ENCODE assay signal across 8 mouse cellular contexts in the genomic region with DNA sequence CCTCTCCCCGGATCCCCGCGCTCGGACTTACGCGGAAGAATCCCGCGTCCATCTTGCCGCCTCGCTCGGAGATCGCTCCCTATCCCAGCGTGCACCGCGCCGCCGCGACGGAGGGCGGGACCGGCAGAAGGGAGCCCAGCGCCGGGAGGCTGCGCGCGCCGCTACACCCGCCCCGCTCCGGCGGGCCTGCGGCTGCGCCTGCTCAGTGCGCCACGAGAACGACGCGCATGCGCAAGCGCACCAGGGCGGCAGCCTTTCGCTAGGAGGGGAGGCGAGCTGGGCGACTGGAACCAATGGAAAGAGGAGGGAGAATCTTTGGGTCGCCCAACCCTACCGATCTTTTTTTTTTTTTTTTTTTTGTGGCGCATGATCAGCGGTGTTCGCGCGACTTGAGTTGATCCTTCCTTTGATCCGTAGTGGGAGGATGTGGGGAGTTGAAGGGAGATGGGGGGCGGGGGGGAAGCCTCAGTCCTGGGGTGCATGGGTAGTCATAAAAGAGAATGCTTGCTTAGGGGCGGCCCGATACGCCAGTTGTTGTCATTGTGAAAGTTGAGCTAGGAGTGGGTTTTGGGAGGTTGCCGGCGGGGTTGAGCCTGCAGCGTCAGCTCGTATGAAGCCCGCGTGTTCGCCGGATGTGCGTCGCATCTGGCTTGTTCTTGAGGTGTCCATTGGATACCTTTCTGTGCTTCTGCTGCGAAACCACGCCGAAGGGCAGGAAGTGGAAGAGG. TPM values are rescaled to one million over a fixed set of nuclear protein-coding genes. Genes with fewer than 3 reads are reported as not detected.
DNase-seq lines count a peak whose midpoint lies in the region; ATAC-seq lines count a peak whose summit lies in the region.

Srrm1 (minus strand) TSS at position 256 of the 728 bp plus-strand sequence.

- peaks cover 5 to 14% of the 10 kb centered on the region in 2 experiments for H3K4me1 ChIP-seq in heart, embryonic 14.5 days (ENCODE audit: control insufficient read depth in 2 of 2, insufficient read depth in 2 of 2, low read length in 2 of 2)
- peaks cover 55% of the 10 kb centered on the region for H3K4me1 ChIP-seq in liver, embryonic 13.5 days (replicated peaks)
- peaks cover 13% of the 10 kb centered on the region for H3K4me1 ChIP-seq in stomach, embryonic 16.5 days (ENCODE audit: control insufficient read depth, insufficient read depth, low read length)

- peak within 1 kb of the TSS; percentile 94 for H3K4me2 ChIP-seq in heart, embryonic 14.5 days (ENCODE audit: low read length)
- peak within 1 kb of the TSS; percentile 94 for H3K4me2 ChIP-seq in liver, embryonic 13.5 days
- peak within 1 kb of the TSS; percentile 79 for H3K4me2 ChIP-seq in stomach, embryonic 16.5 days (ENCODE audit: low read depth, low read length)

- peak within 1 kb of the TSS; percentile 80 to 97 for H3K4me3 ChIP-seq in heart, embryonic 14.5 days (ENCODE audit: control insufficient read depth in 1 of 2, insufficient read depth in 1 of 2, low read depth in 1 of 2, low read length in 2 of 2)
- H3K4me3 ChIP-seq in liver, embryonic 13.5 days (replicated peaks), result peak within 1 kb of the TSS; percentile 88
- peak within 1 kb of the TSS; percentile 72 for H3K4me3 ChIP-seq in stomach, embryonic 16.5 days (replicated peaks; ENCODE audit: low read length)

- peak within 1 kb of the TSS; percentile 92 to 98 for H3K27ac ChIP-seq in heart, embryonic 14.5 days (replicated peaks in 1 of 2; ENCODE audit: control insufficient read depth in 1 of 2, insufficient read depth in 1 of 2, low read depth in 2 of 2, low read length in 2 of 2)
- H3K27ac ChIP-seq in liver, embryonic 13.5 days, result peak within 1 kb of the TSS; percentile 99
- peak within 1 kb of the TSS; percentile 99 for H3K27ac ChIP-seq in stomach, embryonic 16.5 days (ENCODE audit: low read length)

- no peaks in the 10 kb centered on the region for H3K27me3 ChIP-seq in heart, embryonic 14.5 days (ENCODE audit: control insufficient read depth, insufficient read depth, low read length)
- no peaks in the 10 kb centered on the region for H3K27me3 ChIP-seq in liver, embryonic 13.5 days
- no peaks in the 10 kb centered on the region for H3K27me3 ChIP-seq in stomach, embryonic 16.5 days (ENCODE audit: control insufficient read depth, insufficient read depth, low read length)

- under 1% methylated on average over 69 of the region's 69 CpGs for WGBS in heart, embryonic 14.5 days
- under 1% methylated on average over 69 of the region's 69 CpGs for WGBS in liver, embryonic 13.5 days (ENCODE audit: insufficient replicate concordance)
- under 1% methylated on average over 64 of the region's 69 CpGs for WGBS in stomach, embryonic 16.5 days

- no peaks in the 10 kb centered on the region for H3K9me3 ChIP-seq in heart, embryonic 14.5 days (ENCODE audit: control insufficient read depth, low read length)
- H3K9me3 ChIP-seq in liver, embryonic 13.5 days (replicated peaks), result no peaks in the 10 kb centered on the region
- H3K9me3 ChIP-seq in stomach, embryonic 16.5 days (replicated peaks; ENCODE audit: control insufficient read depth, low read length), result no peaks in the 10 kb centered on the region

- peak; percentile 96 for DNase-seq in c-Kit-negative CD71-positive TER-119-positive erythroid progenitor cells, embryonic 14.5 days (ENCODE audit: low read depth, low spot score)
- peak; percentile 97 for DNase-seq in fibroblast of lung, adult 2 months (ENCODE audit: low read depth)
- DNase-seq in kidney, postnatal 14 days, result peak; percentile 100
- DNase-seq in liver, embryonic 13.5 days, result peak; percentile 99
- peak; percentile 99 for DNase-seq in neural tube, embryonic 10.5 days (ENCODE audit: extremely low spot score, low spot score)

- peak; percentile 73 for ATAC-seq in CD4-positive, CD25-positive, alpha-beta regulatory T cell, adult 4 months
- ATAC-seq in heart, embryonic 14.5 days (ENCODE audit: insufficient number of reproducible peaks, insufficient read depth, low FRiP score, low read depth), result peak; percentile 93
- peak; percentile 90 for ATAC-seq in liver, embryonic 13.5 days (ENCODE audit: low read depth)
- peak; percentile 96 for ATAC-seq in stomach, embryonic 16.5 days (ENCODE audit: insufficient read depth, low FRiP score)

- peaks cover 10% of the 10 kb centered on the region; the same call in 1 of the 2 replicates for H3K36me3 ChIP-seq in heart, embryonic 14.5 days (ENCODE audit: control insufficient read depth, insufficient read depth, low read length)
- H3K36me3 ChIP-seq in liver, embryonic 13.5 days, result peaks cover 30% of the 10 kb centered on the region
- H3K36me3 ChIP-seq in stomach, embryonic 16.5 days (ENCODE audit: control insufficient read depth, insufficient read depth, low read length), result no peaks in the 10 kb centered on the region

- peak within 1 kb of the TSS; percentile 99 for H3K9ac ChIP-seq in heart, embryonic 14.5 days (ENCODE audit: low read length)
- H3K9ac ChIP-seq in liver, embryonic 13.5 days, result peak within 1 kb of the TSS; percentile 98
- H3K9ac ChIP-seq in stomach, embryonic 16.5 days (ENCODE audit: low read length), result peak within 1 kb of the TSS; percentile 98

RNA-seq across cellular contexts. Expression of gene Srrm1, which starts in this region (rescaled TPM):
- polyA plus RNA-seq in CD4-positive, CD25-positive, alpha-beta regulatory T cell, adult 4 months (2017; shearing (Covaris generic)), result 100 to 1,000 TPM; 229 to 232 TPM
- polyA plus RNA-seq in heart, embryonic 14.5 days (2014; fragmentation: Nextera tagmentation; extraction: Ambion mirVana), result 120 TPM in 2 replicates
- polyA plus RNA-seq in liver, embryonic 13.5 days (2015; fragmentation: Nextera tagmentation; extraction: Ambion mirVana), result 159 and 203 TPM in 2 replicates
- polyA plus RNA-seq in stomach, embryonic 16.5 days (2015; fragmentation: Nextera tagmentation; extraction: Ambion mirVana), result 176 and 188 TPM in 2 replicates

Comparison
In these comparisons a context has a peak if more than half of its experiments do, and no peak if none do; other contexts are left out.
1. Peak in every context shown above with its lines: DNase-seq, ATAC-seq, H3K4me3 ChIP-seq and H3K27ac ChIP-seq.